Mouse (Mus musculus) frontal cortex, postnatal 14 days (tissue): Measurements from ENCODE around the gene Prpf4b.
"Not testable (repeated sequence)": the region's sequence is repeated elsewhere in the genome, so short reads cannot be mapped to it uniquely, and the experiment has no call there.

ENCODE experiments used
- DNase-seq, 2 experiments: peaks; one replicate each; pipeline ENCODE4 v3.0.0; 2022; ENCODE audit warnings: low spot score in 2 of 2

Prpf4b gene

DNA sequence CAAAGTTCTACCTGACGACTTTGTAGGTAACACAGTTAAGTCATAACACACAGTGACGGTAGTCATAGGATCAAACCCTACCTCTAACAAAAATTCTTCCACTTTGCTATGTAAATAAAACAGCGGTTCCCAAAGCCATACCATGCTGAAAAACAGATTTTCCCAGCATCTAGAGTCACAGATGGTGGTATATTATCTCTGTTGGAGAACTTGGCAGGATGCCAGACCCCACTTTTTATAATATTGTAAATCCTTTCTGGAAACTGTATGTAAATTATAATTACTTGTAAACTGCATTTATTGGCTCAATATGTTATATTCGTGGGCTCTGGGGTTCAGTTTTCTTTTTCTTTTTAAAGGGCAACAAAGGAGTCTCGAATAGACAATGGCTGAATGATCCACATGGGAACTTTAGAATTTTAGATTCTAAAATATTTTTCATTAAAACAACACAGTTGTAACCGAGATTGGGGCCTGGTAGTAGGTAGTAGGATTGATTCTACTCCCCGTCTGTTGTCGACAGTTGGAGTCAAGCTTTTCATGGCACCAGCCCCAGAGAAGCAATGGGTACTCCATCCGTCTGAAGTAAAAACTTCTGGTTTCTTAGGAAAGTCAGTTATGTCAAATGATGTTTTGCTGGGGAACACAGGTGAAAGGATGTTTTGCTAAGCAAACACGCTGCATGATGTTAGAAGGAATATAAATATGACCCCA, 60.0 kb downstream of the Prpf4b start:
- no peak for DNase-seq

DNA sequence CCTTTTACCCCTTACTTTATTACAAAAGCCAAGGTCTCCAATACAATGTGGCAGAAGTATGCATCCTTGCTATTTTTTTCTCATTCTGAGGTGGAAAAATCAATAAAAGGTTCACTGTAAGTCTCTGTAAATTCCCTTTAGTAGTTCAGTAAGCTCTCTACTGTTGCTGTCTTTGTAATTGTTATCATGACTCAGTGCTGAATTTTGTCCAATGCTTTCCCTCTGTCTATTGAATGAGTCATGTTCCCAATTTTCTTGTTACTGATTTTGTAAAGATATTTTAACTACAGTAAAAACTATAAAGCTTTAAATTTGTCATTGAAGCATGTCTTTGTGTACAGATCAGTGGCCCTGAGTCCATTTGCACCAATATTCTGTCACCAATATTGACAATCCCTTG, 67.3 kb downstream of the Prpf4b start:
- DNase-seq, result no peak

DNA sequence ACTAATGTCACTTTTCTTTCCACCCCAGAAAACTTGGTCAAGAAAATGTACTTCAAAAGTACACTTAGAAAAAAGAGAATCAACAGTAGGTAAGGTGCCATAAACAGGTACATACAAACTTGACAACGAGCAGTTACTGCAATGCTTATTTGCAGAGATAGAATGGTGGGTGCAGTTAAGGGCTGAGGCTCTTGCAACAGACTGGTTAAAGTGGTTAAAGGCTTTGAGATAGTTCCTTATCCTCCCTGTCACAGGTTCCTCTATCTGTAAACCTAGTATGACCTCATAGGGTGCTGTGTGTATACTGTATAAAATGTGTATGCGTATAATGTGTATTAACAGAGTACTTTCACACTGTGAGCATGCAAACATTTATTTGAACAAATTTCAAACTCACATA, 76.3 kb downstream of the Prpf4b start:
- DNase-seq, result not testable (repeated sequence)
